Mouse (Mus musculus): ENCODE results near the gene Cdk2ap1. TPM values are rescaled to one million over a fixed set of nuclear protein-coding genes. Genes with fewer than 3 reads are reported as not detected.

Gene Cdk2ap1
- polyA plus RNA-seq, 1 experiment from 2014 or later: 39.3 TPM

GRCm38 (mm10) chr5:124353011-124353725 lies 9.7 kb downstream of the Cdk2ap1 start:
- ATAC-seq (no peak), DNase-seq (ENCODE audit: low spot score) (peak; percentile 29)
- TF ChIP-seq CTCF (IDR thresholded peaks at IDR 0.05) (no peak), EP300 (IDR thresholded peaks at IDR 0.05) (no peak)
- H3K36me3 ChIP-seq (ENCODE audit: insufficient read depth, low read length): peaks cover 7% of the 10 kb centered on the region; the same call in 1 of the 2 replicates
- peak overlapping the region; percentile 94 for H3K9ac ChIP-seq (replicated peaks; ENCODE audit: low read depth)
- H3K27me3 ChIP-seq (replicated peaks; ENCODE audit: insufficient read depth, low read length): no peaks in the 10 kb centered on the region
- H3K4me1 ChIP-seq (ENCODE audit: insufficient read depth, low read depth, low read length): peaks cover 20% of the 10 kb centered on the region
- H3K4me2 ChIP-seq (replicated peaks; ENCODE audit: low read depth, low read length): peak overlapping the region; percentile 96
- H3K27ac ChIP-seq (ENCODE audit: low read length): peak overlapping the region; percentile 96
- under 1% methylated on average over 27 of the region's 32 CpGs for WGBS
- no peaks in the 10 kb centered on the region for H3K9me3 ChIP-seq (ENCODE audit: low read length)
- peak overlapping the region; percentile 97 for H3K4me3 ChIP-seq (ENCODE audit: low read depth, low read length)

- Histone ChIP-seq H3K4me1 (ENCODE audit: insufficient read depth, low read depth, low read length) (peaks cover 20% of the 10 kb centered on the region), H3K9ac (replicated peaks; ENCODE audit: low read depth) (peak overlapping the region; percentile 94; the same call in 1 of the 2 replicates), H3K36me3 (ENCODE audit: insufficient read depth, low read length) (peaks cover 10% of the 10 kb centered on the region; the same call in 1 of the 2 replicates), H3K9me3 (ENCODE audit: low read length) (no peaks in the 10 kb centered on the region), H3K27me3 (replicated peaks; ENCODE audit: insufficient read depth, low read length) (no peaks in the 10 kb centered on the region), H3K4me3 (ENCODE audit: low read depth, low read length) (peak overlapping the region; percentile 97), H3K27ac (ENCODE audit: low read length) (peak overlapping the region; percentile 96), H3K4me2 (replicated peaks; ENCODE audit: low read depth, low read length) (peak overlapping the region; percentile 96)
- ATAC-seq: peak; percentile 79
- TF ChIP-seq CTCF (IDR thresholded peaks at IDR 0.05) (peak; percentile 35), EP300 (IDR thresholded peaks at IDR 0.05) (no peak)
- DNase-seq (ENCODE audit: low spot score): peak; percentile 94
- WGBS: 1% methylated on average over 24 of the region's 30 CpGs
Observed at GRCm38 (mm10) chr5:124352141-124352920, 10.6 kb downstream of the Cdk2ap1 start.

- H3K9me3 ChIP-seq (ENCODE audit: low read length): no peaks in the 10 kb centered on the region
- DNase-seq (ENCODE audit: low spot score): peak; percentile 21
- H3K4me1 ChIP-seq (ENCODE audit: insufficient read depth, low read depth, low read length): peaks cover 20% of the 10 kb centered on the region
- WGBS: 41% methylated on average over 3 of the region's 3 CpGs
- H3K4me3 ChIP-seq (ENCODE audit: low read depth, low read length): 0 out of 2 replicates have a peak overlapping the region, but pooled peaks have one; percentile 97
- no peak for TF ChIP-seq CTCF (IDR thresholded peaks at IDR 0.05)
- no peak for TF ChIP-seq EP300 (IDR thresholded peaks at IDR 0.05)
- H3K9ac ChIP-seq (replicated peaks; ENCODE audit: low read depth): no peak overlapping the region
- peak overlapping the region; percentile 96 for H3K27ac ChIP-seq (ENCODE audit: low read length)
- ATAC-seq: no peak
- no peaks in the 10 kb centered on the region for H3K27me3 ChIP-seq (replicated peaks; ENCODE audit: insufficient read depth, low read length)
- H3K36me3 ChIP-seq (ENCODE audit: insufficient read depth, low read length): peaks cover 13% of the 10 kb centered on the region; the same call in 1 of the 2 replicates
- H3K4me2 ChIP-seq (replicated peaks; ENCODE audit: low read depth, low read length): peak overlapping the region; percentile 96
Observed at GRCm38 (mm10) chr5:124351604-124352003, 11.3 kb downstream of the Cdk2ap1 start.

GRCm38 (mm10) chr5:124351111-124351560 lies 11.7 kb downstream of the Cdk2ap1 start:
- ATAC-seq (peak; percentile 27), DNase-seq (ENCODE audit: low spot score) (peak; percentile 86)
- H3K27me3 ChIP-seq (replicated peaks; ENCODE audit: insufficient read depth, low read length): no peaks in the 10 kb centered on the region
- H3K36me3 ChIP-seq (ENCODE audit: insufficient read depth, low read length): peaks cover 18% of the 10 kb centered on the region; the same call in 1 of the 2 replicates
- peak overlapping the region; percentile 96; the same call in 1 of the 2 replicates for H3K4me2 ChIP-seq (replicated peaks; ENCODE audit: low read depth, low read length)
- H3K4me1 ChIP-seq (ENCODE audit: insufficient read depth, low read depth, low read length): peaks cover 20% of the 10 kb centered on the region
- TF ChIP-seq EP300 (IDR thresholded peaks at IDR 0.05): no peak
- no peak for TF ChIP-seq CTCF (IDR thresholded peaks at IDR 0.05)
- no peaks in the 10 kb centered on the region for H3K9me3 ChIP-seq (ENCODE audit: low read length)
- WGBS: 11% methylated on average over 7 of the region's 7 CpGs
- no peak overlapping the region for H3K9ac ChIP-seq (replicated peaks; ENCODE audit: low read depth)
- no peak overlapping the region for H3K4me3 ChIP-seq (ENCODE audit: low read depth, low read length)
- H3K27ac ChIP-seq (ENCODE audit: low read length): peak overlapping the region; percentile 96

- Histone ChIP-seq H3K27me3 (replicated peaks; ENCODE audit: insufficient read depth, low read length) (no peaks in the 10 kb centered on the region), H3K4me1 (ENCODE audit: insufficient read depth, low read depth, low read length) (peaks cover 20% of the 10 kb centered on the region), H3K36me3 (ENCODE audit: insufficient read depth, low read length) (peaks cover 18% of the 10 kb centered on the region; the same call in 1 of the 2 replicates), H3K9ac (replicated peaks; ENCODE audit: low read depth) (no peak overlapping the region), H3K4me3 (ENCODE audit: low read depth, low read length) (no peak overlapping the region), H3K27ac (ENCODE audit: low read length) (no peak overlapping the region), H3K4me2 (replicated peaks; ENCODE audit: low read depth, low read length) (no peak overlapping the region), H3K9me3 (ENCODE audit: low read length) (no peaks in the 10 kb centered on the region)
- no peak for ATAC-seq
- TF ChIP-seq EP300 (IDR thresholded peaks at IDR 0.05) (no peak), CTCF (IDR thresholded peaks at IDR 0.05) (no peak)
- no peak for DNase-seq (ENCODE audit: low spot score)
- WGBS: 83% methylated on average over 2 of the region's 2 CpGs
Observed at GRCm38 (mm10) chr5:124350350-124350749, 12.5 kb downstream of the Cdk2ap1 start.

GRCm38 (mm10) chr5:124349196-124349595 lies 13.7 kb downstream of the Cdk2ap1 start:
- Histone ChIP-seq H3K9ac (replicated peaks; ENCODE audit: low read depth) (no peak overlapping the region), H3K4me1 (ENCODE audit: insufficient read depth, low read depth, low read length) (peaks cover 20% of the 10 kb centered on the region), H3K9me3 (ENCODE audit: low read length) (no peaks in the 10 kb centered on the region), H3K27ac (ENCODE audit: low read length) (no peak overlapping the region), H3K36me3 (ENCODE audit: insufficient read depth, low read length) (peaks cover 18% of the 10 kb centered on the region; the same call in 1 of the 2 replicates), H3K4me3 (ENCODE audit: low read depth, low read length) (no peak overlapping the region), H3K4me2 (replicated peaks; ENCODE audit: low read depth, low read length) (no peak overlapping the region), H3K27me3 (replicated peaks; ENCODE audit: insufficient read depth, low read length) (no peaks in the 10 kb centered on the region)
- 91% methylated on average over 17 of the region's 17 CpGs for WGBS
- TF ChIP-seq CTCF (IDR thresholded peaks at IDR 0.05) (no peak), EP300 (IDR thresholded peaks at IDR 0.05) (no peak)
- no peak for DNase-seq (ENCODE audit: low spot score)
- ATAC-seq: no peak
